Mouse (Mus musculus) ES-E14 (cell line): ENCODE measurements around the gene Map6. TPM values are rescaled to one million over a fixed set of nuclear protein-coding genes. Genes with fewer than 3 reads are reported as not detected.
A peak's percentile ranks its signal among the peaks of the same experiment; 100 is the strongest.

Experiments
- DNase-seq: peaks from one replicate; pipeline ENCODE4 v3.0.0-alpha.2; 2013; ENCODE audit warnings: low read depth, low spot score
- H3K27ac ChIP-seq: 2 replicates; pipeline ENCODE4 v1.5.1; 2012; ENCODE audit warnings: low read depth, mild to moderate bottlenecking, low read length, moderate library complexity, mixed read lengths; ENCODE audit not compliant: poor library complexity, insufficient read depth, severe bottlenecking
- H3K36me3 ChIP-seq: 2 replicates; pipeline ENCODE4 v1.6.1; 2012; ENCODE audit warnings: mild to moderate bottlenecking, low read length, moderate library complexity, mixed read lengths; ENCODE audit not compliant: control insufficient read depth, poor library complexity, insufficient read depth, severe bottlenecking
- H3K4me1 ChIP-seq, 2 experiments: fragments of 150-350 bp in 1 of 2; sonication (generic) in 1 of 2; 2 replicates each; pipeline ENCODE4 v1.6.1; 2012; ENCODE audit warnings: low read length in 2 of 2, mild to moderate bottlenecking in 1 of 2, mixed read lengths in 1 of 2; ENCODE audit not compliant: control insufficient read depth in 2 of 2, insufficient read depth in 2 of 2, poor library complexity in 1 of 2
- H3K4me3 ChIP-seq, 2 experiments: fragments of 150-350 bp in 1 of 2; sonication (generic) in 1 of 2; 2 replicates each; pipeline ENCODE4 v1.5.1; 2012; ENCODE audit warnings: low read length in 2 of 2, low read depth in 1 of 2, mild to moderate bottlenecking in 1 of 2, mixed read lengths in 1 of 2; ENCODE audit not compliant: insufficient read depth in 1 of 2, poor library complexity in 1 of 2, severe bottlenecking in 1 of 2
- H3K9ac ChIP-seq: 2 replicates; pipeline ENCODE4 v1.6.1; 2012; ENCODE audit warnings: low read depth, mild to moderate bottlenecking, low read length, mixed read lengths; ENCODE audit not compliant: poor library complexity, insufficient read depth, severe bottlenecking
- H3K9me3 ChIP-seq: fragments of 150-350 bp; sonication (generic); 2 replicates; pipeline ENCODE4 v1.6.1; 2012; ENCODE audit warnings: low read depth, mild to moderate bottlenecking, low read length; ENCODE audit not compliant: control insufficient read depth, insufficient read depth
- CHD2 ChIP-seq: IDR thresholded peaks from 2 replicates; pipeline ENCODE4 v1.6.1; 2014; ENCODE audit warnings: mild to moderate bottlenecking, low read depth, low read length, inconsistent platforms
- HCFC1 ChIP-seq: IDR thresholded peaks from 2 replicates; pipeline ENCODE4 v1.6.1; 2012; ENCODE audit warnings: low read length, inconsistent platforms, borderline replicate concordance; ENCODE audit not compliant: insufficient read depth
- MAFK ChIP-seq: IDR thresholded peaks from 2 replicates; pipeline ENCODE4 v1.6.1; 2014; ENCODE audit warnings: mild to moderate bottlenecking, low read depth, low read length, inconsistent platforms; ENCODE audit not compliant: insufficient read depth
- ZC3H11A ChIP-seq: IDR thresholded peaks from 2 replicates; pipeline ENCODE4 v1.6.1; 2012; ENCODE audit warnings: low read depth, mild to moderate bottlenecking, inconsistent platforms, low read length, borderline replicate concordance
- ZNF384 ChIP-seq: IDR thresholded peaks from 2 replicates; pipeline ENCODE4 v1.6.1; 2012; ENCODE audit warnings: low read depth, low read length, inconsistent platforms
- in situ Hi-C, 2 experiments: fragments of 600-800 bp; cut with MboI; formaldehyde crosslinking; loops; one replicate each; pipeline ENCODE4 v1.15.1; 2025; ENCODE audit warnings: low sequenced_read_pairs in 2 of 2, inconsistent platforms in 1 of 2; ENCODE audit not compliant: unreplicated experiment in 2 of 2
- total RNA-seq: library from RNA; depleted of rRNA; stranded (reverse); fragments of 300-350 nt; gene quantifications from 2 replicates; pipeline ENCODE4 v1.2.3, GENCODE M21; 2012

The Map6 gene
- total RNA-seq, 1 experiment: 13.5 TPM

GRCm38 (mm10) chr7:99267897-99268505 lies 754 bp downstream of the Map6 start:
- H3K4me1 ChIP-seq: peaks cover 3 to 20% of the 10 kb centered on the region in 2 experiments; a peak in 3 of 4 replicates
- H3K27ac ChIP-seq: no peak overlapping the region
- H3K9ac ChIP-seq: peak overlapping the region; percentile 54
- in situ Hi-C loops: no loop called here
- no peaks in the 10 kb centered on the region for H3K9me3 ChIP-seq
- no peak for DNase-seq
- H3K36me3 ChIP-seq: 0 out of 2 replicates have a peak, but pooled peaks cover 2% of the 10 kb centered on the region
- no peak for TF ChIP-seq ZC3H11A
- TF ChIP-seq MAFK: no peak
- TF ChIP-seq HCFC1: no peak
- TF ChIP-seq ZNF384: no peak
- TF ChIP-seq CHD2: no peak
- peak overlapping the region; percentile 57 to 60 for H3K4me3 ChIP-seq

DNA sequence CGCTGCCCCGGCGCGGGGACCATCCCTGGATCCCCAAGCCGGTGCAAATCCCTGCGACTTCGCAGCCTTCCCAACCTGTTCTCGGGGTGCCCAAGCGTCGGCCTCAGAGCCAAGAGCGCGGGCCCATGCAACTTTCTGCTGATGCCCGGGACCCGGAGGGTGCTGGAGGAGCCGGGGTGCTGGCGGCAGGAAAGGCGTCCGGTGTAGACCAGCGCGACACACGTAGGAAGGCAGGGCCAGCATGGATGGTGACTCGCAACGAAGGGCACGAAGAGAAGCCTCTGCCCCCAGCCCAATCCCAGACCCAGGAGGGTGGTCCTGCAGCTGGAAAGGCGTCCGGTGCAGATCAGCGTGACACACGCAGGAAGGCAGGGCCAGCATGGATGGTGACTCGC lies 1.3 kb downstream of the Map6 start:
- in situ Hi-C loops: no loop called here
- no peaks in the 10 kb centered on the region for H3K9me3 ChIP-seq
- no peak overlapping the region for H3K27ac ChIP-seq
- 0 out of 2 replicates have a peak, but pooled peaks cover 2% of the 10 kb centered on the region for H3K36me3 ChIP-seq
- DNase-seq: no peak
- peak overlapping the region; percentile 57 to 60 for H3K4me3 ChIP-seq
- peaks cover 3 to 17% of the 10 kb centered on the region in 2 experiments; a peak in 3 of 4 replicates for H3K4me1 ChIP-seq
- TF ChIP-seq ZC3H11A: no peak
- no peak for TF ChIP-seq MAFK
- no peak for TF ChIP-seq ZNF384
- TF ChIP-seq CHD2: no peak
- no peak for TF ChIP-seq HCFC1
- peak overlapping the region; percentile 54 for H3K9ac ChIP-seq

DNA sequence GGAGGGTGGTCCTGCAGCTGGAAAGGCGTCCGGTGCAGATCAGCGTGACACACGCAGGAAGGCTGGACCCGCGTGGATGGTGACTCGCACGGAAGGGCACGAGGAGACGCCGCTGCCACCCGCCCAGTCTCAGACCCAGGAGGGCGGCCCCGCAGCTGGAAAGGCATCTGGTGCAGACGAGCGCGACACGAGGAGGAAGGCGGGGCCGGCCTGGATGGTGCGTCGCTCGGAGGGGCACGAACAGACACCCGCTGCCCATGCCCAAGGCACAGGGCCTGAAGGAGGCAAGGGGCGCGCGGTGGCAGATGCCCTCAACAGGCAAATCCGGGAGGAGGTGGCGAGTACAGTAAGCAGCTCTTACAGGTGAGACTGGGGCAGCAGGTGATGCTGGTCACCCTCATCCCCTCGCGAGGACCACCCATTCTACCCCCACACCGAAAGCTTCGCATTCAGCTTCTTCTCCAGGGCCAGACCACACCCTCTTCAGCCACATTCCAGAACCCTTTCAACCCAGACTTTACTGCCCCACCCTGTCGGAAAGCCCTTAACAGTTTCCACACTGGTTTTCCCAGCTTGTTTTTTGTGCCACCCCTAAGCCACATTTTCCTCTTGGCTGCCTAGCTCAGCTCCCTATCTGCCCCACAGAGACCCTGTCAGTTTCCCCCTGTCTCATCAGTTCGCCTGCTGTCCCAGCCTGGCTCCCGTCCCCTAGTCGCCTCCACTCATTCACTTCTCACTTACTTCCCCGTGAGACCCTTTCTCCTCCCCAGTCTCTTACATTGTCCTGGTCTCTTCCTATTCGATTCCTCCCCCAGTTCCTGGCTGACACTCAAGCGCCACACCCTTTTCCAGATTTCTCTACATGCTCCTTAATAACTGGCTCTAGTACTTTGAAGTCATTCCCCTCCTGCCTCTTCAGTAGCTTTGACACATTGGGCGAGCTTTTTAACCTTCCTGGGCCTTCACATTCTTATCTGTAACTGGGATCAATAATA lies 2.0 kb downstream of the Map6 start:
- in situ Hi-C loops: no loop called here
- Histone ChIP-seq H3K9ac (peak overlapping the region; percentile 54), H3K36me3 (0 out of 2 replicates have a peak, but pooled peaks cover 2% of the 10 kb centered on the region), H3K4me1 (peaks cover 3 to 16% of the 10 kb centered on the region in 2 experiments; a peak in 3 of 4 replicates), H3K4me3 (peak overlapping the region; percentile 57 to 60), H3K9me3 (no peaks in the 10 kb centered on the region), H3K27ac (no peak overlapping the region)
- no peak for DNase-seq
- TF ChIP-seq HCFC1 (no peak), ZNF384 (no peak), MAFK (no peak), ZC3H11A (no peak), CHD2 (no peak)

DNA sequence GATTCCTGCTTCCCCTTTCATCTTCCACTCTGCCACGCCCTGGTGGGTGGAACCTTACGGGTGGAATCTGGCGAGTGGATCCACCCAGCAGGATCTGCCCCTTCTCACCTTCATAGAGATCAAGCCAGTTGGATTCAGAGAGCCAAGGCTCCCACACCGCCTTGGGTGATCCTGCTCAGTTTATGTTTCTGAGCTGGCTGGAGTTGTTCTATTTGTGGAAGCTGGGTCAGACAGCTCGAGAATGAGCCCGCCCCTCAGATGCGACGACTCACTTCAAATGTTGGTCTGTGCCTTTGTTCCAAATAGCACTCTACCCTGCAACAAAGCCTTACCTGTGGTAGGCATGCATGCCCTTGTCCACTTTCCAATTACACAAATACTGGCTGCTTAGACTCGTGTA lies 4.4 kb downstream of the Map6 start:
- TF ChIP-seq CHD2: no peak
- no peak for TF ChIP-seq ZNF384
- no peak for TF ChIP-seq ZC3H11A
- DNase-seq: no peak
- Histone ChIP-seq H3K36me3 (0 out of 2 replicates have a peak, but pooled peaks cover 2% of the 10 kb centered on the region), H3K4me3 (no peak overlapping the region), H3K9me3 (no peaks in the 10 kb centered on the region), H3K9ac (no peak overlapping the region), H3K27ac (no peak overlapping the region), H3K4me1 (peaks cover 3 to 13% of the 10 kb centered on the region in 2 experiments; a peak in 3 of 4 replicates)
- in situ Hi-C loops: no loop called here
